Mouse (Mus musculus): Measurements from ENCODE around the gene Zdhhc24.

Zdhhc24 gene

GRCm38 (mm10) chr19:4879324-4879703 lies 846 bp downstream of the Zdhhc24 start:
- DNase-seq: no peak

- DNase-seq: no peak
Observed at GRCm38 (mm10) chr19:4883961-4884360, 5.5 kb downstream of the Zdhhc24 start.

GRCm38 (mm10) chr19:4889791-4890190 lies 11.3 kb downstream of the Zdhhc24 start:
- DNase-seq: no peak

- no peak for DNase-seq
Observed at GRCm38 (mm10) chr19:4891798-4892197, 13.3 kb downstream of the Zdhhc24 start.

- DNase-seq: peak; percentile 16 to 39
Observed at GRCm38 (mm10) chr19:4896780-4897520, 18.5 kb downstream of the Zdhhc24 start.

GRCm38 (mm10) chr19:4898972-4899371 lies 20.5 kb downstream of the Zdhhc24 start:
- DNase-seq: no peak

- no peak for DNase-seq
Observed at GRCm38 (mm10) chr19:4899888-4900287, 21.4 kb downstream of the Zdhhc24 start.

GRCm38 (mm10) chr19:4905979-4906794 lies 27.7 kb downstream of the Zdhhc24 start, which contains the start of gene Bbs1:
TSS of gene Bbs1 (minus strand) at chr19:4906628.
- DNase-seq: peak; percentile 89 to 90

GRCm38 (mm10) chr19:4908107-4908506 lies 29.6 kb downstream of the Zdhhc24 start:
- DNase-seq: peak; percentile 59 to 63

- no peak for DNase-seq
Observed at GRCm38 (mm10) chr19:4909376-4909775, 30.9 kb downstream of the Zdhhc24 start.

- DNase-seq: no peak
Observed at GRCm38 (mm10) chr19:4915924-4916603, 37.6 kb downstream of the Zdhhc24 start.

GRCm38 (mm10) chr19:4916827-4917226 lies 38.4 kb downstream of the Zdhhc24 start:
- DNase-seq: no peak

GRCm38 (mm10) chr19:4919652-4920051 lies 41.2 kb downstream of the Zdhhc24 start:
- DNase-seq: no peak

- no peak for DNase-seq
Observed at GRCm38 (mm10) chr19:4925121-4925860, 46.8 kb downstream of the Zdhhc24 start.

- peak; percentile 100 for DNase-seq
Observed at GRCm38 (mm10) chr19:4927904-4928531, 49.5 kb downstream of the Zdhhc24 start, which contains the start of gene Dpp3. TSS of gene Dpp3 (minus strand) at chr19:4928287.

GRCm38 (mm10) chr19:4928781-4929180 lies 50.3 kb downstream of the Zdhhc24 start:
- peak; percentile 15 to 28 for DNase-seq

All from kidney, postnatal 4 days (tissue).